Mouse (Mus musculus): Measurements from ENCODE around the gene Chrm1. TPM values are rescaled to one million over a fixed set of nuclear protein-coding genes. Genes with fewer than 3 reads are reported as not detected.

Gene Chrm1
- polyA plus RNA-seq, 1 experiment from 2014 or later, result 0.04 TPM

- DNase-seq (ENCODE audit: low spot score, missing footprints), result no peak
- no peak overlapping the region for H3K4me3 ChIP-seq (ENCODE audit: low read depth, low read length)
- no peaks in the 10 kb centered on the region for H3K27me3 ChIP-seq (ENCODE audit: control insufficient read depth, insufficient read depth, low read length)
- no peaks in the 10 kb centered on the region for H3K9me3 ChIP-seq (ENCODE audit: control insufficient read depth, low read length)
- no peak overlapping the region for H3K4me2 ChIP-seq
- no peaks in the 10 kb centered on the region for H3K36me3 ChIP-seq (ENCODE audit: control insufficient read depth, insufficient read depth, low read length)
- 79% methylated on average over 2 of the region's 2 CpGs for WGBS
- H3K4me1 ChIP-seq (ENCODE audit: control insufficient read depth, insufficient read depth, low read length), result no peaks in the 10 kb centered on the region
- H3K27ac ChIP-seq (ENCODE audit: low read depth, low read length), result no peak overlapping the region
- H3K9ac ChIP-seq (ENCODE audit: low read length), result no peak overlapping the region
- ATAC-seq (ENCODE audit: low FRiP score), result no peak
Observed at GRCm38 (mm10) chr19:8646393-8646792, 17.2 kb upstream of the Chrm1 start.

- no peak for ATAC-seq (ENCODE audit: low FRiP score)
Observed at GRCm38 (mm10) chr19:8655833-8656232, 7.8 kb upstream of the Chrm1 start.

GRCm38 (mm10) chr19:8656341-8656740 is 7.2 kb upstream of the Chrm1 start:
- no peak for ATAC-seq (ENCODE audit: low FRiP score)
- H3K27ac ChIP-seq (ENCODE audit: low read depth, low read length), result no peak overlapping the region
- 72% methylated on average over 4 of the region's 4 CpGs for WGBS
- no peak overlapping the region for H3K9ac ChIP-seq (ENCODE audit: low read length)
- peaks cover 6% of the 10 kb centered on the region; the same call in 1 of the 2 replicates for H3K27me3 ChIP-seq (ENCODE audit: control insufficient read depth, insufficient read depth, low read length)
- no peaks in the 10 kb centered on the region for H3K4me1 ChIP-seq (ENCODE audit: control insufficient read depth, insufficient read depth, low read length)
- H3K4me3 ChIP-seq (ENCODE audit: low read depth, low read length), result no peak overlapping the region
- no peaks in the 10 kb centered on the region for H3K9me3 ChIP-seq (ENCODE audit: control insufficient read depth, low read length)
- no peak overlapping the region for H3K4me2 ChIP-seq
- H3K36me3 ChIP-seq (ENCODE audit: control insufficient read depth, insufficient read depth, low read length), result no peaks in the 10 kb centered on the region
- DNase-seq (ENCODE audit: low spot score, missing footprints), result peak; percentile 79

More at GRCm38 (mm10) chr19:8655833-8656232, 7.8 kb upstream of the Chrm1 start:
- no peak overlapping the region for H3K27ac ChIP-seq (ENCODE audit: low read depth, low read length)
- no peaks in the 10 kb centered on the region for H3K4me1 ChIP-seq (ENCODE audit: control insufficient read depth, insufficient read depth, low read length)
- no peaks in the 10 kb centered on the region for H3K9me3 ChIP-seq (ENCODE audit: control insufficient read depth, low read length)
- no peaks in the 10 kb centered on the region for H3K36me3 ChIP-seq (ENCODE audit: control insufficient read depth, insufficient read depth, low read length)
- no peak for DNase-seq (ENCODE audit: low spot score, missing footprints)
- peaks cover 2% of the 10 kb centered on the region; the same call in 1 of the 2 replicates for H3K27me3 ChIP-seq (ENCODE audit: control insufficient read depth, insufficient read depth, low read length)
- H3K4me3 ChIP-seq (ENCODE audit: low read depth, low read length), result no peak overlapping the region
- H3K4me2 ChIP-seq, result no peak overlapping the region
- no peak overlapping the region for H3K9ac ChIP-seq (ENCODE audit: low read length)

GRCm38 (mm10) chr19:8661821-8662307 is 1.7 kb upstream of the Chrm1 start:
- ATAC-seq (ENCODE audit: low FRiP score), result peak; percentile 83
- H3K9me3 ChIP-seq (ENCODE audit: control insufficient read depth, low read length), result no peaks in the 10 kb centered on the region
- DNase-seq (ENCODE audit: low spot score, missing footprints), result peak; percentile 94
- no peak overlapping the region for H3K27ac ChIP-seq (ENCODE audit: low read depth, low read length)
- H3K4me1 ChIP-seq (ENCODE audit: control insufficient read depth, insufficient read depth, low read length), result peaks cover 3% of the 10 kb centered on the region; the same call in 1 of the 2 replicates
- H3K4me2 ChIP-seq, result peak overlapping the region; percentile 86
- peak overlapping the region; percentile 64 for H3K9ac ChIP-seq (ENCODE audit: low read length)
- WGBS, result 1% methylated on average over 35 of the region's 35 CpGs
- peaks cover 10% of the 10 kb centered on the region; the same call in 1 of the 2 replicates for H3K27me3 ChIP-seq (ENCODE audit: control insufficient read depth, insufficient read depth, low read length)
- peak overlapping the region; percentile 31 for H3K4me3 ChIP-seq (ENCODE audit: low read depth, low read length)
- no peaks in the 10 kb centered on the region for H3K36me3 ChIP-seq (ENCODE audit: control insufficient read depth, insufficient read depth, low read length)

- no peak overlapping the region; the same call in 1 of the 2 replicates for H3K27ac ChIP-seq (ENCODE audit: low read depth, low read length)
- peak overlapping the region; percentile 31 for H3K4me3 ChIP-seq (ENCODE audit: low read depth, low read length)
- peak overlapping the region; percentile 86 for H3K4me2 ChIP-seq
- H3K9me3 ChIP-seq (ENCODE audit: control insufficient read depth, low read length), result no peaks in the 10 kb centered on the region
- peaks cover 3% of the 10 kb centered on the region; the same call in 1 of the 2 replicates for H3K4me1 ChIP-seq (ENCODE audit: control insufficient read depth, insufficient read depth, low read length)
- DNase-seq (ENCODE audit: low spot score, missing footprints), result peak; percentile 95
- H3K27me3 ChIP-seq (ENCODE audit: control insufficient read depth, insufficient read depth, low read length), result peaks cover 10% of the 10 kb centered on the region; the same call in 1 of the 2 replicates
- peak overlapping the region; percentile 64 for H3K9ac ChIP-seq (ENCODE audit: low read length)
- WGBS, result under 1% methylated on average over 11 of the region's 11 CpGs
- H3K36me3 ChIP-seq (ENCODE audit: control insufficient read depth, insufficient read depth, low read length), result no peaks in the 10 kb centered on the region
- peak; percentile 62 for ATAC-seq (ENCODE audit: low FRiP score)
Observed at GRCm38 (mm10) chr19:8662337-8662736, 1.3 kb upstream of the Chrm1 start.

GRCm38 (mm10) chr19:8663911-8664421 is 377 bp downstream of the Chrm1 start:
- peaks cover 10% of the 10 kb centered on the region; the same call in 1 of the 2 replicates for H3K27me3 ChIP-seq (ENCODE audit: control insufficient read depth, insufficient read depth, low read length)
- 44% methylated on average over 9 of the region's 10 CpGs for WGBS

GRCm38 (mm10) chr19:8664859-8665258 is 1.3 kb downstream of the Chrm1 start:
- no peak overlapping the region for H3K9ac ChIP-seq (ENCODE audit: low read length)
- H3K36me3 ChIP-seq (ENCODE audit: control insufficient read depth, insufficient read depth, low read length), result no peaks in the 10 kb centered on the region
- H3K4me1 ChIP-seq (ENCODE audit: control insufficient read depth, insufficient read depth, low read length), result peaks cover 3% of the 10 kb centered on the region; the same call in 1 of the 2 replicates
- no peaks in the 10 kb centered on the region for H3K9me3 ChIP-seq (ENCODE audit: control insufficient read depth, low read length)
- no peak for ATAC-seq (ENCODE audit: low FRiP score)
- H3K27ac ChIP-seq (ENCODE audit: low read depth, low read length), result no peak overlapping the region
- no peak overlapping the region for H3K4me2 ChIP-seq
- H3K4me3 ChIP-seq (ENCODE audit: low read depth, low read length), result no peak overlapping the region
- peaks cover 10% of the 10 kb centered on the region; the same call in 1 of the 2 replicates for H3K27me3 ChIP-seq (ENCODE audit: control insufficient read depth, insufficient read depth, low read length)
- DNase-seq (ENCODE audit: low spot score, missing footprints), result no peak
- WGBS, result 91% methylated on average over 3 of the region's 3 CpGs

More at GRCm38 (mm10) chr19:8663911-8664421, 377 bp downstream of the Chrm1 start:
- no peak for DNase-seq (ENCODE audit: low spot score, missing footprints)
- Histone ChIP-seq H3K4me2 (no peak overlapping the region), H3K4me1 (ENCODE audit: control insufficient read depth, insufficient read depth, low read length) (peaks cover 3% of the 10 kb centered on the region; the same call in 1 of the 2 replicates), H3K4me3 (ENCODE audit: low read depth, low read length) (no peak overlapping the region), H3K9me3 (ENCODE audit: control insufficient read depth, low read length) (no peaks in the 10 kb centered on the region), H3K36me3 (ENCODE audit: control insufficient read depth, insufficient read depth, low read length) (no peaks in the 10 kb centered on the region), H3K9ac (ENCODE audit: low read length) (no peak overlapping the region), H3K27ac (ENCODE audit: low read depth, low read length) (no peak overlapping the region)
- ATAC-seq (ENCODE audit: low FRiP score), result no peak

GRCm38 (mm10) chr19:8665746-8666145 is 2.2 kb downstream of the Chrm1 start:
- Histone ChIP-seq H3K9me3 (ENCODE audit: control insufficient read depth, low read length) (no peaks in the 10 kb centered on the region), H3K4me3 (ENCODE audit: low read depth, low read length) (no peak overlapping the region), H3K4me1 (ENCODE audit: control insufficient read depth, insufficient read depth, low read length) (peaks cover 3% of the 10 kb centered on the region; the same call in 1 of the 2 replicates), H3K27ac (ENCODE audit: low read depth, low read length) (no peak overlapping the region), H3K9ac (ENCODE audit: low read length) (no peak overlapping the region), H3K27me3 (ENCODE audit: control insufficient read depth, insufficient read depth, low read length) (peaks cover 9% of the 10 kb centered on the region; the same call in 1 of the 2 replicates), H3K4me2 (no peak overlapping the region), H3K36me3 (ENCODE audit: control insufficient read depth, insufficient read depth, low read length) (no peaks in the 10 kb centered on the region)
- DNase-seq (ENCODE audit: low spot score, missing footprints) (no peak), ATAC-seq (ENCODE audit: low FRiP score) (no peak)
- 46% methylated on average over 5 of the region's 5 CpGs for WGBS

- H3K4me3 ChIP-seq (ENCODE audit: low read depth, low read length), result no peak overlapping the region
- H3K9ac ChIP-seq (ENCODE audit: low read length), result no peak overlapping the region
- H3K9me3 ChIP-seq (ENCODE audit: control insufficient read depth, low read length), result no peaks in the 10 kb centered on the region
- no peaks in the 10 kb centered on the region for H3K27me3 ChIP-seq (ENCODE audit: control insufficient read depth, insufficient read depth, low read length)
- 94% methylated on average over 3 of the region's 3 CpGs for WGBS
- no peak for ATAC-seq (ENCODE audit: low FRiP score)
- H3K4me2 ChIP-seq, result no peak overlapping the region
- H3K36me3 ChIP-seq (ENCODE audit: control insufficient read depth, insufficient read depth, low read length), result no peaks in the 10 kb centered on the region
- no peak overlapping the region for H3K27ac ChIP-seq (ENCODE audit: low read depth, low read length)
- no peak for DNase-seq (ENCODE audit: low spot score, missing footprints)
- no peaks in the 10 kb centered on the region for H3K4me1 ChIP-seq (ENCODE audit: control insufficient read depth, insufficient read depth, low read length)
Observed at GRCm38 (mm10) chr19:8672859-8673258, 9.3 kb downstream of the Chrm1 start.

Measured in midbrain, embryonic 11.5 days (tissue).